Mouse (Mus musculus) forebrain, embryonic 15.5 days (tissue): Measurements from ENCODE around the gene Gm20498. TPM values are rescaled to one million over a fixed set of nuclear protein-coding genes. Genes with fewer than 3 reads are reported as not detected.
"Not testable (repeated sequence)": the region's sequence is repeated elsewhere in the genome, so short reads cannot be mapped to it uniquely, and the experiment has no call there.

Experiments
- ATAC-seq: fragments of 200-750 bp; cut with Nextera tagmentation; replicated peaks from 2 replicates; pipeline ENCODE4 v1.8.0; 2017; ENCODE audit warnings: mild to moderate bottlenecking, moderate TSS enrichment, moderate library complexity
- H3K27ac ChIP-seq: fragments of 300-500 bp; sonication (generic); replicated peaks from 2 replicates; pipeline ENCODE4 v1.5.1; 2015; ENCODE audit warnings: mild to moderate bottlenecking, inconsistent platforms
- H3K27me3 ChIP-seq: fragments of 300-500 bp; sonication (generic); 2 replicates; pipeline ENCODE4 v1.6.1; 2015; ENCODE audit warnings: inconsistent platforms
- H3K36me3 ChIP-seq: fragments of 300-500 bp; sonication (generic); 2 replicates; pipeline ENCODE4 v1.6.1; 2015; ENCODE audit warnings: mild to moderate bottlenecking, inconsistent platforms
- H3K4me1 ChIP-seq: fragments of 300-500 bp; sonication (generic); 2 replicates; pipeline ENCODE4 v1.6.1; 2015; ENCODE audit warnings: inconsistent platforms
- H3K4me2 ChIP-seq: fragments of 300-500 bp; sonication (generic); replicated peaks from 2 replicates; pipeline ENCODE4 v1.6.1; 2015; ENCODE audit warnings: mild to moderate bottlenecking, inconsistent platforms
- H3K4me3 ChIP-seq: fragments of 300-500 bp; sonication (generic); 2 replicates; pipeline ENCODE4 v1.5.1; 2015; ENCODE audit warnings: mild to moderate bottlenecking, inconsistent platforms
- H3K9ac ChIP-seq: fragments of 300-500 bp; sonication (generic); replicated peaks from 2 replicates; pipeline ENCODE4 v1.6.1; 2015; ENCODE audit warnings: mild to moderate bottlenecking, inconsistent platforms
- H3K9me3 ChIP-seq: fragments of 300-500 bp; sonication (generic); 2 replicates; pipeline ENCODE4 v1.6.1; 2016; ENCODE audit warnings: inconsistent platforms
- WGBS: fragments of 180-500 bp; shearing (Covaris S2); methylation state at CpG from one replicate; pipeline ENCODE4 v1.1.7; 2015; ENCODE audit warnings: mixed read lengths; 5-methylcytosine and 5-hydroxymethylcytosine counted together
- polyA plus RNA-seq: library from polyadenylated mRNA; unstranded; fragments of >200 nt; fragmentation: Nextera tagmentation; extraction: Ambion mirVana; gene quantifications from 2 replicates; pipeline ENCODE4 v1.2.1, GENCODE M21; 2015

The Gm20498 gene
- polyA plus RNA-seq, 1 experiment from 2014 or later = 31.7 TPM

GRCm38 (mm10) chr12:81484212-81484611 lies 48.5 kb downstream of the Gm20498 start:
- Histone ChIP-seq H3K9ac (peak overlapping the region; percentile 72), H3K4me3 (peak overlapping the region; percentile 89), H3K4me1 (peaks cover 9% of the 10 kb centered on the region), H3K9me3 (no peaks in the 10 kb centered on the region), H3K27me3 (no peaks in the 10 kb centered on the region), H3K36me3 (0 out of 2 replicates have a peak, but pooled peaks cover 2% of the 10 kb centered on the region), H3K4me2 (peak overlapping the region; percentile 65), H3K27ac (peak overlapping the region; percentile 97; the same call in 1 of the 2 replicates)
- ATAC-seq = no peak
- 2% methylated on average over 7 of the region's 7 CpGs for WGBS

GRCm38 (mm10) chr12:81483656-81484055 lies 49.0 kb downstream of the Gm20498 start:
- H3K4me2 ChIP-seq = peak overlapping the region; percentile 65
- H3K36me3 ChIP-seq = 0 out of 2 replicates have a peak, but pooled peaks cover 2% of the 10 kb centered on the region
- peaks cover 9% of the 10 kb centered on the region for H3K4me1 ChIP-seq
- 50% methylated on average over 17 of the region's 17 CpGs for WGBS
- H3K27ac ChIP-seq = peak overlapping the region; percentile 40; the same call in 1 of the 2 replicates
- peak overlapping the region; percentile 89 for H3K4me3 ChIP-seq
- H3K9me3 ChIP-seq = no peaks in the 10 kb centered on the region
- no peaks in the 10 kb centered on the region for H3K27me3 ChIP-seq
- H3K9ac ChIP-seq = peak overlapping the region; percentile 42
- ATAC-seq = no peak

- H3K27ac ChIP-seq, H3K9me3 ChIP-seq, ATAC-seq, H3K4me2 ChIP-seq, H3K27me3 ChIP-seq, H3K4me3 ChIP-seq, H3K4me1 ChIP-seq, H3K9ac ChIP-seq, H3K36me3 ChIP-seq: not testable (repeated sequence)
- 97% methylated on average over 7 of the region's 7 CpGs for WGBS
Observed at GRCm38 (mm10) chr12:81459051-81459450, 73.7 kb downstream of the Gm20498 start.

- not testable (repeated sequence) for H3K27me3 ChIP-seq, H3K4me1 ChIP-seq, H3K9ac ChIP-seq, H3K4me3 ChIP-seq, H3K4me2 ChIP-seq, H3K9me3 ChIP-seq, H3K36me3 ChIP-seq, H3K27ac ChIP-seq, ATAC-seq
- WGBS = 92% methylated on average over 9 of the region's 9 CpGs
Observed at GRCm38 (mm10) chr12:81438985-81439384, 93.7 kb downstream of the Gm20498 start.

GRCm38 (mm10) chr12:81434778-81435177 lies 97.9 kb downstream of the Gm20498 start:
- not testable (repeated sequence) for H3K27me3 ChIP-seq, H3K9me3 ChIP-seq, H3K4me2 ChIP-seq, H3K4me3 ChIP-seq, ATAC-seq, H3K9ac ChIP-seq, H3K27ac ChIP-seq, H3K36me3 ChIP-seq, H3K4me1 ChIP-seq
- 90% methylated on average over 2 of the region's 2 CpGs for WGBS

- Histone ChIP-seq H3K4me3 (no peak within 1 kb of the TSS), H3K4me2 (no peak within 1 kb of the TSS), H3K9ac (no peak within 1 kb of the TSS), H3K4me1 (no peaks in the 10 kb centered on the region), H3K27ac (no peak within 1 kb of the TSS), H3K9me3 (no peaks in the 10 kb centered on the region), H3K36me3 (0 out of 2 replicates have a peak, but pooled peaks cover 8% of the 10 kb centered on the region), H3K27me3 (no peaks in the 10 kb centered on the region)
- WGBS = 86% methylated on average over 1 of the region's 1 CpGs
- ATAC-seq = no peak
Observed at GRCm38 (mm10) chr12:81421846-81422245, 110.9 kb downstream of the Gm20498 start, which contains the start of gene Adam4. Gene Adam4 (minus strand): TSS chr12:81421946.

GRCm38 (mm10) chr12:81413211-81413610 lies 119.5 kb downstream of the Gm20498 start:
- no peak for ATAC-seq
- H3K36me3 ChIP-seq = no peaks in the 10 kb centered on the region
- no peak overlapping the region for H3K27ac ChIP-seq
- H3K4me2 ChIP-seq = no peak overlapping the region
- no peaks in the 10 kb centered on the region for H3K9me3 ChIP-seq
- H3K4me1 ChIP-seq = no peaks in the 10 kb centered on the region
- 72% methylated on average over 3 of the region's 3 CpGs for WGBS
- H3K4me3 ChIP-seq = no peak overlapping the region
- no peaks in the 10 kb centered on the region for H3K27me3 ChIP-seq
- no peak overlapping the region for H3K9ac ChIP-seq

- H3K4me3 ChIP-seq = no peak overlapping the region
- no peaks in the 10 kb centered on the region for H3K36me3 ChIP-seq
- no peak for ATAC-seq
- H3K27me3 ChIP-seq = no peaks in the 10 kb centered on the region
- no peaks in the 10 kb centered on the region for H3K9me3 ChIP-seq
- no peaks in the 10 kb centered on the region for H3K4me1 ChIP-seq
- WGBS = 87% methylated on average over 3 of the region's 3 CpGs
- no peak overlapping the region for H3K9ac ChIP-seq
- H3K4me2 ChIP-seq = no peak overlapping the region
- no peak overlapping the region for H3K27ac ChIP-seq
Observed at GRCm38 (mm10) chr12:81408966-81409365, 123.7 kb downstream of the Gm20498 start.

GRCm38 (mm10) chr12:81402187-81402586 lies 130.5 kb downstream of the Gm20498 start:
- Histone ChIP-seq H3K9me3 (no peaks in the 10 kb centered on the region), H3K27me3 (no peaks in the 10 kb centered on the region), H3K4me2 (no peak overlapping the region), H3K36me3 (no peaks in the 10 kb centered on the region), H3K4me1 (no peaks in the 10 kb centered on the region), H3K9ac (no peak overlapping the region), H3K27ac (no peak overlapping the region), H3K4me3 (no peak overlapping the region)
- no peak; the same call in 1 of the 2 replicates for ATAC-seq
- WGBS = 20% methylated on average over 1 of the region's 1 CpGs

GRCm38 (mm10) chr12:81379364-81379763 lies 153.3 kb downstream of the Gm20498 start, which contains the start of gene Gm4787:
Gene Gm4787 (minus strand): TSS chr12:81379464.
- not testable (repeated sequence) for H3K4me2 ChIP-seq, H3K4me1 ChIP-seq, H3K27ac ChIP-seq, H3K4me3 ChIP-seq, H3K27me3 ChIP-seq, H3K9ac ChIP-seq, H3K36me3 ChIP-seq, ATAC-seq, H3K9me3 ChIP-seq
- 83% methylated on average over 1 of the region's 1 CpGs for WGBS

- no peak for ATAC-seq
- H3K27ac ChIP-seq = peak overlapping the region; percentile 91; the same call in 1 of the 2 replicates
- peaks cover 12% of the 10 kb centered on the region; the same call in 1 of the 2 replicates for H3K4me1 ChIP-seq
- peak overlapping the region; percentile 98 for H3K4me2 ChIP-seq
- WGBS = 79% methylated on average over 5 of the region's 5 CpGs
- no peak overlapping the region for H3K9ac ChIP-seq
- no peaks in the 10 kb centered on the region for H3K36me3 ChIP-seq
- H3K4me3 ChIP-seq = peak overlapping the region; percentile 75
- H3K9me3 ChIP-seq = no peaks in the 10 kb centered on the region
- 0 out of 2 replicates have a peak, but pooled peaks cover 3% of the 10 kb centered on the region for H3K27me3 ChIP-seq
Observed at GRCm38 (mm10) chr12:81333841-81334240, 198.9 kb downstream of the Gm20498 start.

- Histone ChIP-seq H3K4me2 (peak within 1 kb of the TSS; percentile 98), H3K4me1 (peaks cover 12% of the 10 kb centered on the region; the same call in 1 of the 2 replicates), H3K27ac (peak within 1 kb of the TSS; percentile 91), H3K27me3 (0 out of 2 replicates have a peak, but pooled peaks cover 3% of the 10 kb centered on the region), H3K9ac (peak within 1 kb of the TSS; percentile 85), H3K36me3 (no peaks in the 10 kb centered on the region), H3K4me3 (peak within 1 kb of the TSS; percentile 75), H3K9me3 (no peaks in the 10 kb centered on the region)
- ATAC-seq = peak; percentile 75
- WGBS = under 1% methylated on average over 47 of the region's 47 CpGs
Observed at GRCm38 (mm10) chr12:81332875-81333421, 199.8 kb downstream of the Gm20498 start, which contains the start of gene Slc8a3. Gene Slc8a3 (minus strand): TSS chr12:81333180.
